Mouse (Mus musculus) myocyte (in vitro differentiated cells): Measurements from ENCODE around the gene Klk6.

Experiments
- MYOD1 ChIP-seq, 3 experiments: IDR thresholded peaks; one replicate each; pipeline ENCODE4 v1.6.1; 2011; ENCODE audit warnings: control low read depth in 2 of 3, low read depth in 2 of 3, mild to moderate bottlenecking in 2 of 3, moderate library complexity in 1 of 3; ENCODE audit not compliant: insufficient read length in 2 of 3, control insufficient read depth in 1 of 3
- MYOG ChIP-seq, 3 experiments: IDR thresholded peaks; one replicate each; pipeline ENCODE4 v1.6.1; 2011; ENCODE audit warnings: control low read depth in 2 of 3, low read depth in 2 of 3, mild to moderate bottlenecking in 2 of 3; ENCODE audit not compliant: insufficient read length in 2 of 3, control insufficient read depth in 1 of 3, insufficient read depth in 1 of 3
- POLR2A ChIP-seq: IDR thresholded peaks from one replicate; pipeline ENCODE4 v1.6.1; 2011; ENCODE audit warnings: low read depth, mild to moderate bottlenecking, control low read depth, moderate library complexity; ENCODE audit not compliant: insufficient read length
- TCF12 ChIP-seq: IDR thresholded peaks from one replicate; pipeline ENCODE4 v1.6.1; 2011; ENCODE audit warnings: mild to moderate bottlenecking, control low read depth; ENCODE audit not compliant: poor library complexity, insufficient read depth, severe bottlenecking

- TF ChIP-seq TCF12 (no peak), POLR2A (no peak), MYOD1 (IDR thresholded peaks at IDR 0.05; ENCODE audit: control insufficient read depth in 1 of 3, insufficient read length in 2 of 3, low read depth in 2 of 3) (no peak), MYOG (IDR thresholded peaks at IDR 0.05; ENCODE audit: control insufficient read depth in 1 of 3, insufficient read depth in 1 of 3, insufficient read length in 2 of 3, low read depth in 2 of 3) (no peak)
Observed at GRCm38 (mm10) chr7:43796355-43796754, 27.9 kb upstream of the Klk6 start.
